Mouse (Mus musculus) activated CD4-positive, CD25-positive, alpha-beta regulatory T cell, adult 9 weeks (primary cell): ENCODE data around the gene Olfr133. TPM values are rescaled to one million over a fixed set of nuclear protein-coding genes. Genes with fewer than 3 reads are reported as not detected.

Source experiments
- polyA plus RNA-seq: library from polyadenylated mRNA; unstranded; fragments of 100-300 nt; shearing (Covaris generic); gene quantifications from one replicate; pipeline ENCODE4 v1.2.1, GENCODE M21; 2017

The Olfr133 gene
- polyA plus RNA-seq, result not detected

DNA sequence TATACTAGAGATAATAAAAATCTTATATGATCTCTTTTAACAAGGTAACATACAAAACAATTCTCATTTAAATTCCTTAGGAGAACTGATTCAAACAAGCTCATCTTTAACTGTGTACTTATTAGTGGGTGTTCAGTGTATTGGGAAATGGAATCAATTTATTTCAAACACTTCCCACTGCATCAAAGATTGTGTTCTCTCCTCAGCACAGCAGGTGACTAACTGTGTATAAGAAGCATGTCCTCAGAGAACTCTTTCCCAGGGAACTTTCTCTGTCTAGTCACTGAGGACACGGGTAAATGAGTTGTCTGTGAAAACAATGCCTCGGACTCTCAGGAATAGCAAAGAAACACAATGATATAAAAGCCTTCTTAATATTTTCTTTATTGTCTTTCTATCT is at the start of gene Olfr133:
TSS of gene Olfr133 (plus strand) at position 301 of the 400 bp plus-strand sequence.

DNA sequence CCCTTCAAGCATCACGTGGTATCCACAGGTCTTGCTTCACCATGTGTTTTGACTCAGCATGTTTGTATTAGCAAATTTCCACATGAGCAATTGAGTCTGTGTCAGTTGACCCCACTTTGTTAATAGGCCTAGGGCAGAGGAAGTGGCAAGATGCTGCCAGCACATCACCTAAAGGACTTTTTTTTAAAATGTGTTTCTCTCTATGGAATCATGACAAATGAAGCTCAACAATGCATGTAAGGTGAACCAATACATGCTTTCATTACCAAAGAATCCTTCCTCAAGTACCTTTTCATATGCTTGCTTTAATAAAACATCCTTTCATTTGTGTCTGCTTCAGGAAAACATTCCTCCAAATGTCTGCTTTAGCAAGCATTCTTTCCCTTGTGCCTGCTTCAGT is 10.7 kb upstream of the Olfr133 start, which contains the start of gene Olfr132:
TSS of gene Olfr132 (minus strand) at position 101 of the 400 bp plus-strand sequence.

DNA sequence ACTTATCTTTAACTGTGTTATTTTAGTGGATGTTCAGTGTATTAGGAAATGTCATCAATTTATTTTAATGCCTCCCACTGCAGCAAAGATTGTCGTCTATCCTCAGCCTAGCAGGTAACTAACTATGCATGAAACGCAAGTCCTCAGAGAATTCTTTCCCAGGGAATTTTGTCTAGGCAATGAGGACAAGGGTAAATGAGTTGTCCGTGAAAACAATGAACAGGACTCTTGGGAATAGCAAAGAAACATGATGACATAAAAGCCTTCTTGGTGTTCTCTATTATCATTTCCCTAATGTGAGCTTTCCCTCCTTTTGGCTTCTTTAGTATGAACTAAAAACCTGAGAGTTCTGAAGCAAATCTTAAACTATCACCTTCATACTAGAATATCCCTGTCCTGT is 26.0 kb downstream of the Olfr133 start, which contains the start of gene Olfr134:
TSS of gene Olfr134 (plus strand) at position 301 of the 400 bp plus-strand sequence.

Other genes with a start within 250 kb of the Olfr133 start
- gene Olfr127, start 244.8 kb upstream of the Olfr133 start, polyA plus RNA-seq, result not detected
- not detected for gene Olfr128, start 224.7 kb upstream of the Olfr133 start, polyA plus RNA-seq
- not detected for gene Olfr761, start 192.2 kb upstream of the Olfr133 start, polyA plus RNA-seq
- gene Olfr129, start 85.2 kb upstream of the Olfr133 start, polyA plus RNA-seq, result not detected
- gene Olfr130, start 81.4 kb upstream of the Olfr133 start, polyA plus RNA-seq, result not detected
- not detected for gene Olfr131, start 56.6 kb upstream of the Olfr133 start, polyA plus RNA-seq
- not detected for gene Olfr132, start 10.8 kb upstream of the Olfr133 start, polyA plus RNA-seq
- gene Olfr134, start 26.1 kb downstream of the Olfr133 start, polyA plus RNA-seq, result not detected
- gene Olfr135, start 59.1 kb downstream of the Olfr133 start, polyA plus RNA-seq, result not detected
- gene Olfr138, start 115.8 kb downstream of the Olfr133 start, polyA plus RNA-seq, result not detected
- 0.16 TPM for gene Olfr137, start 162.3 kb downstream of the Olfr133 start, polyA plus RNA-seq
- not detected for gene Olfr136, start 184.6 kb downstream of the Olfr133 start, polyA plus RNA-seq